Mouse (Mus musculus): Measurements from ENCODE around the gene Mxi1. TPM values are rescaled to one million over a fixed set of nuclear protein-coding genes. Genes with fewer than 3 reads are reported as not detected.

Mxi1 gene
- polyA plus RNA-seq, 1 experiment from 2014 or later: 42.7 TPM

GRCm38 (mm10) chr19:53370233-53370632 lies 59.9 kb downstream of the Mxi1 start:
- no peak overlapping the region for H3K4me3 ChIP-seq
- no peak overlapping the region for H3K4me2 ChIP-seq
- H3K9me3 ChIP-seq (replicated peaks): no peaks in the 10 kb centered on the region
- H3K27me3 ChIP-seq (replicated peaks): no peaks in the 10 kb centered on the region
- peaks cover 44% of the 10 kb centered on the region for H3K4me1 ChIP-seq (replicated peaks)
- H3K36me3 ChIP-seq: peaks cover 27% of the 10 kb centered on the region
- ATAC-seq (ENCODE audit: insufficient number of reproducible peaks, low FRiP score): no peak
- H3K27ac ChIP-seq (ENCODE audit: poor library complexity, severe bottlenecking): no peak overlapping the region
- H3K9ac ChIP-seq: no peak overlapping the region
- WGBS: 73% methylated on average over 15 of the region's 15 CpGs

- Histone ChIP-seq H3K36me3 (peaks cover 38% of the 10 kb centered on the region), H3K9me3 (replicated peaks) (no peaks in the 10 kb centered on the region), H3K4me2 (no peak within 1 kb of the TSS), H3K27me3 (replicated peaks) (no peaks in the 10 kb centered on the region), H3K9ac (no peak within 1 kb of the TSS), H3K4me1 (replicated peaks) (peaks cover 34% of the 10 kb centered on the region), H3K27ac (ENCODE audit: poor library complexity, severe bottlenecking) (no peak within 1 kb of the TSS), H3K4me3 (no peak within 1 kb of the TSS)
- 78% methylated on average over 13 of the region's 13 CpGs for WGBS
- no peak for ATAC-seq (ENCODE audit: insufficient number of reproducible peaks, low FRiP score)
Measured at GRCm38 (mm10) chr19:53371666-53372065, 61.3 kb downstream of the Mxi1 start, which contains the start of gene Gm10197. TSS of gene Gm10197 (minus strand) at chr19:53371766.

- Histone ChIP-seq H3K9ac (no peak overlapping the region), H3K9me3 (replicated peaks) (no peaks in the 10 kb centered on the region), H3K4me1 (replicated peaks) (peaks cover 30% of the 10 kb centered on the region), H3K27ac (ENCODE audit: poor library complexity, severe bottlenecking) (no peak overlapping the region), H3K36me3 (peaks cover 42% of the 10 kb centered on the region), H3K4me2 (no peak overlapping the region), H3K4me3 (no peak overlapping the region), H3K27me3 (replicated peaks) (no peaks in the 10 kb centered on the region)
- 87% methylated on average over 2 of the region's 2 CpGs for WGBS
- no peak for ATAC-seq (ENCODE audit: insufficient number of reproducible peaks, low FRiP score)
Measured at GRCm38 (mm10) chr19:53373570-53373969, 63.3 kb downstream of the Mxi1 start.

- Histone ChIP-seq H3K27ac (ENCODE audit: poor library complexity, severe bottlenecking) (no peak overlapping the region), H3K36me3 (peaks cover 51% of the 10 kb centered on the region), H3K4me1 (replicated peaks) (peaks cover 17% of the 10 kb centered on the region), H3K27me3 (replicated peaks) (no peaks in the 10 kb centered on the region), H3K4me2 (no peak overlapping the region), H3K4me3 (no peak overlapping the region), H3K9ac (no peak overlapping the region), H3K9me3 (replicated peaks) (no peaks in the 10 kb centered on the region)
- 88% methylated on average over 6 of the region's 6 CpGs for WGBS
- ATAC-seq (ENCODE audit: insufficient number of reproducible peaks, low FRiP score): no peak
Measured at GRCm38 (mm10) chr19:53375299-53375698, 65.0 kb downstream of the Mxi1 start.

- no peak for ATAC-seq (ENCODE audit: insufficient number of reproducible peaks, low FRiP score)
- H3K4me2 ChIP-seq: no peak overlapping the region
- no peaks in the 10 kb centered on the region for H3K27me3 ChIP-seq (replicated peaks)
- H3K36me3 ChIP-seq: peaks cover 54% of the 10 kb centered on the region
- H3K9ac ChIP-seq: no peak overlapping the region
- no peak overlapping the region for H3K27ac ChIP-seq (ENCODE audit: poor library complexity, severe bottlenecking)
- H3K4me3 ChIP-seq: no peak overlapping the region
- H3K4me1 ChIP-seq (replicated peaks): peaks cover 16% of the 10 kb centered on the region
- WGBS: 92% methylated on average over 9 of the region's 9 CpGs
- no peaks in the 10 kb centered on the region for H3K9me3 ChIP-seq (replicated peaks)
Measured at GRCm38 (mm10) chr19:53375816-53376215, 65.5 kb downstream of the Mxi1 start.

GRCm38 (mm10) chr19:53377652-53378051 lies 67.3 kb downstream of the Mxi1 start:
- Histone ChIP-seq H3K4me3 (no peak overlapping the region), H3K4me2 (no peak overlapping the region), H3K9me3 (replicated peaks) (no peaks in the 10 kb centered on the region), H3K36me3 (peaks cover 53% of the 10 kb centered on the region), H3K27me3 (replicated peaks) (no peaks in the 10 kb centered on the region), H3K9ac (no peak overlapping the region), H3K27ac (ENCODE audit: poor library complexity, severe bottlenecking) (no peak overlapping the region), H3K4me1 (replicated peaks) (peaks cover 6% of the 10 kb centered on the region)
- no peak for ATAC-seq (ENCODE audit: insufficient number of reproducible peaks, low FRiP score)
- WGBS: 80% methylated on average over 8 of the region's 8 CpGs

- Histone ChIP-seq H3K4me1 (replicated peaks) (peaks cover 3% of the 10 kb centered on the region), H3K9me3 (replicated peaks) (no peaks in the 10 kb centered on the region), H3K36me3 (peaks cover 57% of the 10 kb centered on the region), H3K4me2 (no peak overlapping the region), H3K9ac (no peak overlapping the region), H3K27ac (ENCODE audit: poor library complexity, severe bottlenecking) (no peak overlapping the region), H3K4me3 (no peak overlapping the region), H3K27me3 (replicated peaks) (no peaks in the 10 kb centered on the region)
- WGBS: 91% methylated on average over 10 of the region's 10 CpGs
- no peak for ATAC-seq (ENCODE audit: insufficient number of reproducible peaks, low FRiP score)
Measured at GRCm38 (mm10) chr19:53378421-53378820, 68.1 kb downstream of the Mxi1 start.

GRCm38 (mm10) chr19:53383336-53383735 lies 73.0 kb downstream of the Mxi1 start:
- no peak for ATAC-seq (ENCODE audit: insufficient number of reproducible peaks, low FRiP score)
- 75% methylated on average over 15 of the region's 15 CpGs for WGBS
- H3K27me3 ChIP-seq (replicated peaks): no peaks in the 10 kb centered on the region
- no peak overlapping the region for H3K4me2 ChIP-seq
- H3K27ac ChIP-seq (ENCODE audit: poor library complexity, severe bottlenecking): no peak overlapping the region
- H3K4me1 ChIP-seq (replicated peaks): peaks cover 10% of the 10 kb centered on the region
- no peaks in the 10 kb centered on the region for H3K9me3 ChIP-seq (replicated peaks)
- peaks cover 70% of the 10 kb centered on the region for H3K36me3 ChIP-seq
- H3K4me3 ChIP-seq: no peak overlapping the region
- H3K9ac ChIP-seq: no peak overlapping the region

- Histone ChIP-seq H3K4me1 (replicated peaks) (peaks cover 15% of the 10 kb centered on the region), H3K27me3 (replicated peaks) (no peaks in the 10 kb centered on the region), H3K9ac (peak overlapping the region; percentile 94), H3K4me3 (peak overlapping the region; percentile 87), H3K36me3 (peaks cover 31% of the 10 kb centered on the region), H3K27ac (ENCODE audit: poor library complexity, severe bottlenecking) (peak overlapping the region; percentile 98; the same call in 1 of the 2 replicates), H3K9me3 (replicated peaks) (no peaks in the 10 kb centered on the region), H3K4me2 (peak overlapping the region; percentile 69)
- no peak for ATAC-seq (ENCODE audit: insufficient number of reproducible peaks, low FRiP score)
- WGBS: 22% methylated on average over 6 of the region's 6 CpGs
Measured at GRCm38 (mm10) chr19:53389417-53389816, 79.1 kb downstream of the Mxi1 start.

GRCm38 (mm10) chr19:53389851-53390431 lies 79.6 kb downstream of the Mxi1 start:
- Histone ChIP-seq H3K27me3 (replicated peaks) (no peaks in the 10 kb centered on the region), H3K27ac (ENCODE audit: poor library complexity, severe bottlenecking) (peak overlapping the region; percentile 98), H3K9ac (peak overlapping the region; percentile 94), H3K4me1 (replicated peaks) (peaks cover 15% of the 10 kb centered on the region), H3K9me3 (replicated peaks) (no peaks in the 10 kb centered on the region), H3K36me3 (peaks cover 31% of the 10 kb centered on the region), H3K4me2 (peak overlapping the region; percentile 69), H3K4me3 (peak overlapping the region; percentile 87)
- under 1% methylated on average over 59 of the region's 59 CpGs for WGBS
- peak; percentile 91 for ATAC-seq (ENCODE audit: insufficient number of reproducible peaks, low FRiP score)

- H3K9ac ChIP-seq: peak within 1 kb of the TSS; percentile 94
- H3K27ac ChIP-seq (ENCODE audit: poor library complexity, severe bottlenecking): peak within 1 kb of the TSS; percentile 98
- no peaks in the 10 kb centered on the region for H3K27me3 ChIP-seq (replicated peaks)
- H3K36me3 ChIP-seq: peaks cover 31% of the 10 kb centered on the region
- peaks cover 15% of the 10 kb centered on the region for H3K4me1 ChIP-seq (replicated peaks)
- peak within 1 kb of the TSS; percentile 87 for H3K4me3 ChIP-seq
- WGBS: under 1% methylated on average over 48 of the region's 48 CpGs
- H3K4me2 ChIP-seq: peak within 1 kb of the TSS; percentile 71
- ATAC-seq (ENCODE audit: insufficient number of reproducible peaks, low FRiP score): peak; percentile 99
- no peaks in the 10 kb centered on the region for H3K9me3 ChIP-seq (replicated peaks)
Measured at GRCm38 (mm10) chr19:53390495-53391007, 80.2 kb downstream of the Mxi1 start, which contains the start of gene Smndc1. TSS of gene Smndc1 (minus strand) at chr19:53390578.
